Mouse (Mus musculus) lung, embryonic 14.5 days (tissue): ENCODE measurements around the gene Zdhhc1. TPM values are rescaled to one million over a fixed set of nuclear protein-coding genes. Genes with fewer than 3 reads are reported as not detected.

Experiments
- ATAC-seq: fragments of 200-750 bp; cut with Nextera tagmentation; 2 replicates; pipeline ENCODE4 v1.8.0; 2017; ENCODE audit warnings: mild to moderate bottlenecking, moderate TSS enrichment, moderate library complexity; ENCODE audit not compliant: insufficient read depth
- DNase-seq: peaks from one replicate; pipeline ENCODE4 v3.0.0-alpha.2; 2015
- H3K27ac ChIP-seq: fragments of 300-500 bp; sonication (generic); 2 replicates; pipeline ENCODE4 v1.5.1; 2014; ENCODE audit warnings: low read depth, mild to moderate bottlenecking, moderate library complexity
- H3K27me3 ChIP-seq: fragments of 300-500 bp; sonication (generic); 2 replicates; pipeline ENCODE4 v1.6.1; 2014; ENCODE audit warnings: low read length, control low read depth; ENCODE audit not compliant: insufficient read depth
- H3K36me3 ChIP-seq: fragments of 300-500 bp; sonication (generic); 2 replicates; pipeline ENCODE4 v1.6.1; 2014; ENCODE audit warnings: control low read depth; ENCODE audit not compliant: insufficient read depth
- H3K4me1 ChIP-seq: fragments of 300-500 bp; sonication (generic); 2 replicates; pipeline ENCODE4 v1.6.1; 2014; ENCODE audit warnings: antibody characterized with exemption, control low read depth; ENCODE audit not compliant: insufficient read depth
- H3K4me2 ChIP-seq: fragments of 300-500 bp; sonication (generic); 2 replicates; pipeline ENCODE4 v1.6.1; 2014; ENCODE audit warnings: mild to moderate bottlenecking
- H3K4me3 ChIP-seq: fragments of 300-500 bp; sonication (generic); 2 replicates; pipeline ENCODE4 v1.5.1; 2014; ENCODE audit warnings: low read depth, low read length
- H3K9ac ChIP-seq: fragments of 300-500 bp; sonication (generic); 2 replicates; pipeline ENCODE4 v1.6.1; 2014
- H3K9me3 ChIP-seq: fragments of 300-500 bp; sonication (generic); 2 replicates; pipeline ENCODE4 v1.6.1; 2016; ENCODE audit warnings: low read depth, low read length, control low read depth
- CTCF ChIP-seq: IDR thresholded peaks from 2 replicates; pipeline ENCODE4 v1.5.1; 2016; ENCODE audit warnings: antibody characterized with exemption, low read depth
- WGBS: fragments of 180-500 bp; shearing (Covaris S2); extraction: QIAGEN DNeasy Blood & Tissue Kit; methylation state at CpG from one replicate; pipeline ENCODE4 v1.1.7; 2014; 5-methylcytosine and 5-hydroxymethylcytosine counted together
- polyA plus RNA-seq: library from polyadenylated mRNA; unstranded; fragments of >200 nt; fragmentation: Nextera tagmentation; extraction: Ambion mirVana; gene quantifications from 2 replicates; pipeline ENCODE4 v1.2.1, GENCODE M21; 2014

The Zdhhc1 gene
- polyA plus RNA-seq, 1 experiment from 2014 or later, result 41.9 TPM

GRCm38 (mm10) chr8:105489281-105489680, 7.4 kb downstream of the Zdhhc1 start:
- H3K4me1 ChIP-seq, result 0 out of 2 replicates have a peak, but pooled peaks cover 3% of the 10 kb centered on the region
- ATAC-seq (no peak), DNase-seq (no peak)
- H3K4me3 ChIP-seq, result no peak overlapping the region
- H3K27me3 ChIP-seq, result no peaks in the 10 kb centered on the region
- H3K36me3 ChIP-seq, result peaks cover 6% of the 10 kb centered on the region; the same call in 1 of the 2 replicates
- no peak overlapping the region for H3K9ac ChIP-seq
- WGBS, result 41% methylated on average over 1 of the region's 1 CpGs
- no peak overlapping the region for H3K27ac ChIP-seq
- TF ChIP-seq CTCF, result no peak
- H3K4me2 ChIP-seq, result no peak overlapping the region
- no peaks in the 10 kb centered on the region for H3K9me3 ChIP-seq

GRCm38 (mm10) chr8:105488082-105488481, 8.6 kb downstream of the Zdhhc1 start:
- no peak overlapping the region for H3K4me2 ChIP-seq
- WGBS, result 52% methylated on average over 3 of the region's 3 CpGs
- H3K9ac ChIP-seq, result no peak overlapping the region
- 0 out of 2 replicates have a peak, but pooled peaks cover 3% of the 10 kb centered on the region for H3K4me1 ChIP-seq
- no peak for DNase-seq
- ATAC-seq, result no peak
- no peak overlapping the region for H3K4me3 ChIP-seq
- TF ChIP-seq CTCF, result no peak
- H3K36me3 ChIP-seq, result peaks cover 6% of the 10 kb centered on the region
- H3K9me3 ChIP-seq, result no peaks in the 10 kb centered on the region
- no peak overlapping the region for H3K27ac ChIP-seq
- no peaks in the 10 kb centered on the region for H3K27me3 ChIP-seq

- WGBS, result 40% methylated on average over 2 of the region's 2 CpGs
- Histone ChIP-seq H3K27me3 (no peaks in the 10 kb centered on the region), H3K4me1 (no peaks in the 10 kb centered on the region), H3K9ac (no peak overlapping the region), H3K4me3 (no peak overlapping the region), H3K27ac (no peak overlapping the region), H3K36me3 (peaks cover 16% of the 10 kb centered on the region), H3K4me2 (no peak overlapping the region), H3K9me3 (no peaks in the 10 kb centered on the region)
- DNase-seq (peak; percentile 84), ATAC-seq (peak; percentile 61)
- TF ChIP-seq CTCF, result peak; percentile 83
Measured at GRCm38 (mm10) chr8:105484392-105484791, 12.3 kb downstream of the Zdhhc1 start.

- no peak overlapping the region for H3K4me2 ChIP-seq
- no peak overlapping the region for H3K27ac ChIP-seq
- H3K4me3 ChIP-seq, result no peak overlapping the region
- peaks cover 16% of the 10 kb centered on the region for H3K36me3 ChIP-seq
- H3K27me3 ChIP-seq, result no peaks in the 10 kb centered on the region
- no peaks in the 10 kb centered on the region for H3K4me1 ChIP-seq
- no peak for ATAC-seq
- no peak for DNase-seq
- no peaks in the 10 kb centered on the region for H3K9me3 ChIP-seq
- H3K9ac ChIP-seq, result no peak overlapping the region; the same call in 1 of the 2 replicates
- WGBS, result 64% methylated on average over 3 of the region's 3 CpGs
- no peak for TF ChIP-seq CTCF
Measured at GRCm38 (mm10) chr8:105484030-105484368, 12.7 kb downstream of the Zdhhc1 start.

GRCm38 (mm10) chr8:105483212-105484029, 13.3 kb downstream of the Zdhhc1 start:
- Histone ChIP-seq H3K9ac (peak overlapping the region; percentile 6; the same call in 1 of the 2 replicates), H3K4me1 (no peaks in the 10 kb centered on the region), H3K36me3 (peaks cover 21% of the 10 kb centered on the region), H3K4me2 (no peak overlapping the region), H3K27me3 (no peaks in the 10 kb centered on the region), H3K9me3 (no peaks in the 10 kb centered on the region), H3K4me3 (no peak overlapping the region), H3K27ac (no peak overlapping the region)
- ATAC-seq (peak; percentile 35), DNase-seq (peak; percentile 72)
- WGBS, result 39% methylated on average over 14 of the region's 14 CpGs
- peak; percentile 75 for TF ChIP-seq CTCF

GRCm38 (mm10) chr8:105482123-105482522, 14.6 kb downstream of the Zdhhc1 start:
- Histone ChIP-seq H3K4me2 (no peak overlapping the region), H3K9ac (no peak overlapping the region), H3K36me3 (peaks cover 26% of the 10 kb centered on the region), H3K27me3 (no peaks in the 10 kb centered on the region), H3K27ac (no peak overlapping the region), H3K9me3 (no peaks in the 10 kb centered on the region), H3K4me3 (no peak overlapping the region), H3K4me1 (no peaks in the 10 kb centered on the region)
- 69% methylated on average over 8 of the region's 8 CpGs for WGBS
- DNase-seq (no peak), ATAC-seq (no peak)
- TF ChIP-seq CTCF, result no peak

GRCm38 (mm10) chr8:105481453-105481852, 15.2 kb downstream of the Zdhhc1 start:
- DNase-seq (peak; percentile 69), ATAC-seq (no peak)
- no peak overlapping the region for H3K4me3 ChIP-seq
- no peaks in the 10 kb centered on the region for H3K27me3 ChIP-seq
- 70% methylated on average over 6 of the region's 6 CpGs for WGBS
- no peaks in the 10 kb centered on the region for H3K9me3 ChIP-seq
- no peak overlapping the region for H3K4me2 ChIP-seq
- no peak overlapping the region for H3K9ac ChIP-seq
- no peaks in the 10 kb centered on the region for H3K4me1 ChIP-seq
- peak; percentile 70 for TF ChIP-seq CTCF
- H3K27ac ChIP-seq, result peak overlapping the region; percentile 67
- peaks cover 29% of the 10 kb centered on the region for H3K36me3 ChIP-seq
